Mouse (Mus musculus): Measurements from ENCODE around the gene Zbtb12. TPM values are rescaled to one million over a fixed set of nuclear protein-coding genes. Genes with fewer than 3 reads are reported as not detected.

Gene Zbtb12
- total RNA-seq, 1 experiment: 9.4 TPM

GRCm38 (mm10) chr17:34881166-34881565, 1.9 kb downstream of the Zbtb12 start:
- no peak overlapping the region for H3K27ac ChIP-seq (ENCODE audit: insufficient read depth, low read depth, low read length, poor library complexity, severe bottlenecking)
- DNase-seq (ENCODE audit: low read depth, low spot score): no peak
- H3K4me3 ChIP-seq (ENCODE audit: insufficient read depth in 1 of 2, low read depth in 1 of 2, low read length in 2 of 2, poor library complexity in 1 of 2, severe bottlenecking in 1 of 2): no peak overlapping the region
- peaks cover 0 to 3% of the 10 kb centered on the region in 2 experiments; a peak in 2 of 4 replicates for H3K4me1 ChIP-seq (ENCODE audit: control insufficient read depth in 2 of 2, insufficient read depth in 2 of 2, low read length in 2 of 2, poor library complexity in 1 of 2)
- TF ChIP-seq ZC3H11A (IDR thresholded peaks at IDR 0.05; ENCODE audit: borderline replicate concordance, low read depth, low read length): no peak
- TF ChIP-seq ZNF384 (IDR thresholded peaks at IDR 0.05; ENCODE audit: low read depth, low read length): no peak
- TF ChIP-seq MAFK (IDR thresholded peaks at IDR 0.05; ENCODE audit: insufficient read depth, low read depth, low read length): no peak
- TF ChIP-seq HCFC1 (IDR thresholded peaks at IDR 0.05; ENCODE audit: borderline replicate concordance, insufficient read depth, low read length): no peak
- no peak for TF ChIP-seq CHD2 (IDR thresholded peaks at IDR 0.05; ENCODE audit: low read depth, low read length)
- H3K9ac ChIP-seq (ENCODE audit: insufficient read depth, low read depth, low read length, poor library complexity, severe bottlenecking): no peak overlapping the region
- in situ Hi-C loops (cut with MboI; ENCODE audit: low sequenced_read_pairs in 2 of 2, unreplicated experiment in 2 of 2): no loop called here
- H3K9me3 ChIP-seq (ENCODE audit: control insufficient read depth, insufficient read depth, low read depth, low read length): no peaks in the 10 kb centered on the region
- H3K36me3 ChIP-seq (ENCODE audit: control insufficient read depth, insufficient read depth, low read length, poor library complexity, severe bottlenecking): no peaks in the 10 kb centered on the region

- in situ Hi-C loops (cut with MboI; ENCODE audit: low sequenced_read_pairs in 2 of 2, unreplicated experiment in 2 of 2): no loop called here
- Histone ChIP-seq H3K9ac (ENCODE audit: insufficient read depth, low read depth, low read length, poor library complexity, severe bottlenecking) (no peak within 1 kb of the TSS), H3K4me1 (ENCODE audit: control insufficient read depth in 2 of 2, insufficient read depth in 2 of 2, low read length in 2 of 2, poor library complexity in 1 of 2) (peaks cover 0 to 3% of the 10 kb centered on the region in 2 experiments; a peak in 2 of 4 replicates), H3K27ac (ENCODE audit: insufficient read depth, low read depth, low read length, poor library complexity, severe bottlenecking) (no peak within 1 kb of the TSS), H3K36me3 (ENCODE audit: control insufficient read depth, insufficient read depth, low read length, poor library complexity, severe bottlenecking) (no peaks in the 10 kb centered on the region), H3K4me3 (ENCODE audit: insufficient read depth in 1 of 2, low read depth in 1 of 2, low read length in 2 of 2, poor library complexity in 1 of 2, severe bottlenecking in 1 of 2) (peak within 1 kb of the TSS; percentile 24 to 39; a peak in 2 of 4 replicates), H3K9me3 (ENCODE audit: control insufficient read depth, insufficient read depth, low read depth, low read length) (no peaks in the 10 kb centered on the region)
- TF ChIP-seq ZNF384 (IDR thresholded peaks at IDR 0.05; ENCODE audit: low read depth, low read length) (no peak), ZC3H11A (IDR thresholded peaks at IDR 0.05; ENCODE audit: borderline replicate concordance, low read depth, low read length) (no peak), MAFK (IDR thresholded peaks at IDR 0.05; ENCODE audit: insufficient read depth, low read depth, low read length) (no peak), CHD2 (IDR thresholded peaks at IDR 0.05; ENCODE audit: low read depth, low read length) (no peak), HCFC1 (IDR thresholded peaks at IDR 0.05; ENCODE audit: borderline replicate concordance, insufficient read depth, low read length) (no peak)
- DNase-seq (ENCODE audit: low read depth, low spot score): no peak
Measured at GRCm38 (mm10) chr17:34881683-34882310, 2.5 kb downstream of the Zbtb12 start, which contains the start of gene Gm20547. Gm20547 (minus strand) TSS chr17:34882042.

GRCm38 (mm10) chr17:34883332-34883731, 4.0 kb downstream of the Zbtb12 start:
- Histone ChIP-seq H3K27ac (ENCODE audit: insufficient read depth, low read depth, low read length, poor library complexity, severe bottlenecking) (no peak overlapping the region), H3K9me3 (ENCODE audit: control insufficient read depth, insufficient read depth, low read depth, low read length) (no peaks in the 10 kb centered on the region), H3K4me3 (ENCODE audit: insufficient read depth in 1 of 2, low read depth in 1 of 2, low read length in 2 of 2, poor library complexity in 1 of 2, severe bottlenecking in 1 of 2) (no peak overlapping the region), H3K4me1 (ENCODE audit: control insufficient read depth in 2 of 2, insufficient read depth in 2 of 2, low read length in 2 of 2, poor library complexity in 1 of 2) (peaks cover 0 to 3% of the 10 kb centered on the region in 2 experiments; a peak in 2 of 4 replicates), H3K9ac (ENCODE audit: insufficient read depth, low read depth, low read length, poor library complexity, severe bottlenecking) (no peak overlapping the region), H3K36me3 (ENCODE audit: control insufficient read depth, insufficient read depth, low read length, poor library complexity, severe bottlenecking) (no peaks in the 10 kb centered on the region)
- no peak for TF ChIP-seq ZNF384 (IDR thresholded peaks at IDR 0.05; ENCODE audit: low read depth, low read length)
- DNase-seq (ENCODE audit: low read depth, low spot score): no peak
- in situ Hi-C loops (cut with MboI; ENCODE audit: low sequenced_read_pairs in 2 of 2, unreplicated experiment in 2 of 2): no loop called here

GRCm38 (mm10) chr17:34884704-34885103, 5.4 kb downstream of the Zbtb12 start:
- TF ChIP-seq MAFK (IDR thresholded peaks at IDR 0.05; ENCODE audit: insufficient read depth, low read depth, low read length) (no peak), ZC3H11A (IDR thresholded peaks at IDR 0.05; ENCODE audit: borderline replicate concordance, low read depth, low read length) (no peak), HCFC1 (IDR thresholded peaks at IDR 0.05; ENCODE audit: borderline replicate concordance, insufficient read depth, low read length) (no peak), CHD2 (IDR thresholded peaks at IDR 0.05; ENCODE audit: low read depth, low read length) (no peak), ZNF384 (IDR thresholded peaks at IDR 0.05; ENCODE audit: low read depth, low read length) (no peak)
- Histone ChIP-seq H3K27ac (ENCODE audit: insufficient read depth, low read depth, low read length, poor library complexity, severe bottlenecking) (no peak overlapping the region), H3K36me3 (ENCODE audit: control insufficient read depth, insufficient read depth, low read length, poor library complexity, severe bottlenecking) (no peaks in the 10 kb centered on the region), H3K9me3 (ENCODE audit: control insufficient read depth, insufficient read depth, low read depth, low read length) (no peaks in the 10 kb centered on the region), H3K4me1 (ENCODE audit: control insufficient read depth in 2 of 2, insufficient read depth in 2 of 2, low read length in 2 of 2, poor library complexity in 1 of 2) (peaks cover 0 to 1% of the 10 kb centered on the region in 2 experiments; a peak in 2 of 4 replicates), H3K9ac (ENCODE audit: insufficient read depth, low read depth, low read length, poor library complexity, severe bottlenecking) (no peak overlapping the region), H3K4me3 (ENCODE audit: insufficient read depth in 1 of 2, low read depth in 1 of 2, low read length in 2 of 2, poor library complexity in 1 of 2, severe bottlenecking in 1 of 2) (no peak overlapping the region)
- in situ Hi-C loops (cut with MboI; ENCODE audit: low sequenced_read_pairs in 2 of 2, unreplicated experiment in 2 of 2): no loop called here
- no peak for DNase-seq (ENCODE audit: low read depth, low spot score)

All from ES-E14 (cell line).